Mouse (Mus musculus): ENCODE results near the gene Rrm1. TPM values are rescaled to one million over a fixed set of nuclear protein-coding genes. Genes with fewer than 3 reads are reported as not detected.

Rrm1 gene
- polyA plus RNA-seq, 1 experiment from 2014 or later: 127 TPM

- Histone ChIP-seq H3K4me3 (replicated peaks) (no peak overlapping the region), H3K4me2 (replicated peaks) (no peak overlapping the region), H3K27me3 (replicated peaks) (0 out of 2 replicates have a peak, but pooled peaks cover 2% of the 10 kb centered on the region), H3K27ac (no peak overlapping the region), H3K9me3 (no peaks in the 10 kb centered on the region), H3K9ac (no peak overlapping the region), H3K4me1 (replicated peaks) (0 out of 2 replicates have a peak, but pooled peaks cover 2% of the 10 kb centered on the region), H3K36me3 (no peaks in the 10 kb centered on the region)
- WGBS: 90% methylated on average over 10 of the region's 10 CpGs
- ATAC-seq: no peak
Observed at GRCm38 (mm10) chr7:102511927-102512326, 70.4 kb downstream of the Rrm1 start.

GRCm38 (mm10) chr7:102512814-102513435 is 71.4 kb downstream of the Rrm1 start:
- H3K9ac ChIP-seq: peak overlapping the region; percentile 65
- H3K4me2 ChIP-seq (replicated peaks): peak overlapping the region; percentile 96
- under 1% methylated on average over 54 of the region's 54 CpGs for WGBS
- no peaks in the 10 kb centered on the region for H3K36me3 ChIP-seq
- no peaks in the 10 kb centered on the region for H3K9me3 ChIP-seq
- 0 out of 2 replicates have a peak, but pooled peaks cover 2% of the 10 kb centered on the region for H3K27me3 ChIP-seq (replicated peaks)
- ATAC-seq: peak; percentile 97
- peak overlapping the region; percentile 51 for H3K4me3 ChIP-seq (replicated peaks)
- no peak overlapping the region for H3K27ac ChIP-seq
- H3K4me1 ChIP-seq (replicated peaks): 0 out of 2 replicates have a peak, but pooled peaks cover 2% of the 10 kb centered on the region

GRCm38 (mm10) chr7:102514144-102514543 is 72.6 kb downstream of the Rrm1 start:
- 0 out of 2 replicates have a peak, but pooled peaks cover 2% of the 10 kb centered on the region for H3K27me3 ChIP-seq (replicated peaks)
- WGBS: 71% methylated on average over 4 of the region's 4 CpGs
- H3K9me3 ChIP-seq: no peaks in the 10 kb centered on the region
- H3K9ac ChIP-seq: no peak overlapping the region
- no peak for ATAC-seq
- H3K36me3 ChIP-seq: no peaks in the 10 kb centered on the region
- H3K4me3 ChIP-seq (replicated peaks): no peak overlapping the region
- no peak overlapping the region for H3K4me2 ChIP-seq (replicated peaks)
- no peak overlapping the region for H3K27ac ChIP-seq
- H3K4me1 ChIP-seq (replicated peaks): 0 out of 2 replicates have a peak, but pooled peaks cover 2% of the 10 kb centered on the region

- no peak overlapping the region for H3K4me3 ChIP-seq (replicated peaks)
- ATAC-seq: no peak
- no peak overlapping the region for H3K27ac ChIP-seq
- no peak overlapping the region for H3K9ac ChIP-seq
- 0 out of 2 replicates have a peak, but pooled peaks cover 2% of the 10 kb centered on the region for H3K27me3 ChIP-seq (replicated peaks)
- no peaks in the 10 kb centered on the region for H3K9me3 ChIP-seq
- H3K4me2 ChIP-seq (replicated peaks): no peak overlapping the region
- 74% methylated on average over 10 of the region's 10 CpGs for WGBS
- H3K36me3 ChIP-seq: no peaks in the 10 kb centered on the region
- H3K4me1 ChIP-seq (replicated peaks): 0 out of 2 replicates have a peak, but pooled peaks cover 2% of the 10 kb centered on the region
Observed at GRCm38 (mm10) chr7:102516261-102517050, 75.0 kb downstream of the Rrm1 start.

- no peak for ATAC-seq
- Histone ChIP-seq H3K27me3 (replicated peaks) (no peaks in the 10 kb centered on the region), H3K27ac (no peak overlapping the region), H3K9me3 (no peaks in the 10 kb centered on the region), H3K4me1 (replicated peaks) (0 out of 2 replicates have a peak, but pooled peaks cover 2% of the 10 kb centered on the region), H3K9ac (no peak overlapping the region), H3K4me3 (replicated peaks) (no peak overlapping the region), H3K36me3 (no peaks in the 10 kb centered on the region), H3K4me2 (replicated peaks) (no peak overlapping the region)
- 79% methylated on average over 2 of the region's 2 CpGs for WGBS
Observed at GRCm38 (mm10) chr7:102517051-102517335, 75.5 kb downstream of the Rrm1 start.

Other genes with a start within 250 kb of the Rrm1 start
- gene Nup98, start 231.5 kb upstream of the Rrm1 start, polyA plus RNA-seq (2015; fragmentation: Nextera tagmentation; extraction: Ambion mirVana): 31.4 and 33.4 TPM in 2 replicates
- 98.9 and 109 TPM in 2 replicates for gene Pgap2, start 231.5 kb upstream of the Rrm1 start, polyA plus RNA-seq (2015; fragmentation: Nextera tagmentation; extraction: Ambion mirVana)
- gene Rhog, start 185.6 kb upstream of the Rrm1 start, polyA plus RNA-seq (2015; fragmentation: Nextera tagmentation; extraction: Ambion mirVana): 60.2 and 62.1 TPM in 2 replicates
- 20.1 TPM in 2 replicates for gene Stim1, start 173.9 kb upstream of the Rrm1 start, polyA plus RNA-seq (2015; fragmentation: Nextera tagmentation; extraction: Ambion mirVana)
- 0.13 and 0.19 TPM in 2 replicates for gene Olfr543, start 40.0 kb downstream of the Rrm1 start, polyA plus RNA-seq (2015; fragmentation: Nextera tagmentation; extraction: Ambion mirVana)
- gene Olfr544, start 46.6 kb downstream of the Rrm1 start, polyA plus RNA-seq (2015; fragmentation: Nextera tagmentation; extraction: Ambion mirVana): 0.06 TPM in 1 of 2 replicates, not detected in the other
- gene Olfr545, start 57.9 kb downstream of the Rrm1 start, polyA plus RNA-seq (2015; fragmentation: Nextera tagmentation; extraction: Ambion mirVana): 0.05 TPM in 1 of 2 replicates, not detected in the other
- gene Olfr547, start 93.1 kb downstream of the Rrm1 start, polyA plus RNA-seq (2015; fragmentation: Nextera tagmentation; extraction: Ambion mirVana): not detected in 2 replicates
- gene Olfr548-ps1, start 99.2 kb downstream of the Rrm1 start, polyA plus RNA-seq (2015; fragmentation: Nextera tagmentation; extraction: Ambion mirVana): not detected in 2 replicates
- not detected in 2 replicates for gene Olfr549, start 108.2 kb downstream of the Rrm1 start, polyA plus RNA-seq (2015; fragmentation: Nextera tagmentation; extraction: Ambion mirVana)
- 0.56 and 1.2 TPM in 2 replicates for gene Trim21, start 123.8 kb downstream of the Rrm1 start, polyA plus RNA-seq (2015; fragmentation: Nextera tagmentation; extraction: Ambion mirVana)
- gene Olfr550, start 129.7 kb downstream of the Rrm1 start, polyA plus RNA-seq (2015; fragmentation: Nextera tagmentation; extraction: Ambion mirVana): not detected in 2 replicates
- not detected in 2 replicates for gene Olfr551, start 150.2 kb downstream of the Rrm1 start, polyA plus RNA-seq (2015; fragmentation: Nextera tagmentation; extraction: Ambion mirVana)
- not detected in 2 replicates for gene Olfr552, start 156.1 kb downstream of the Rrm1 start, polyA plus RNA-seq (2015; fragmentation: Nextera tagmentation; extraction: Ambion mirVana)
- not detected in 2 replicates for gene Olfr553, start 176.5 kb downstream of the Rrm1 start, polyA plus RNA-seq (2015; fragmentation: Nextera tagmentation; extraction: Ambion mirVana)
- gene Olfr554, start 196.7 kb downstream of the Rrm1 start, polyA plus RNA-seq (2015; fragmentation: Nextera tagmentation; extraction: Ambion mirVana): not detected in 2 replicates
- gene Olfr555, start 217.1 kb downstream of the Rrm1 start, polyA plus RNA-seq (2015; fragmentation: Nextera tagmentation; extraction: Ambion mirVana): not detected in 2 replicates
- not detected in 2 replicates for gene Olfr556, start 223.2 kb downstream of the Rrm1 start, polyA plus RNA-seq (2015; fragmentation: Nextera tagmentation; extraction: Ambion mirVana)
- 11.0 and 11.6 TPM in 2 replicates for gene Trim68, start 245.6 kb downstream of the Rrm1 start, polyA plus RNA-seq (2015; fragmentation: Nextera tagmentation; extraction: Ambion mirVana)